Mouse (Mus musculus): ENCODE measurements around the gene Gfral.

The Gfral gene

DNA sequence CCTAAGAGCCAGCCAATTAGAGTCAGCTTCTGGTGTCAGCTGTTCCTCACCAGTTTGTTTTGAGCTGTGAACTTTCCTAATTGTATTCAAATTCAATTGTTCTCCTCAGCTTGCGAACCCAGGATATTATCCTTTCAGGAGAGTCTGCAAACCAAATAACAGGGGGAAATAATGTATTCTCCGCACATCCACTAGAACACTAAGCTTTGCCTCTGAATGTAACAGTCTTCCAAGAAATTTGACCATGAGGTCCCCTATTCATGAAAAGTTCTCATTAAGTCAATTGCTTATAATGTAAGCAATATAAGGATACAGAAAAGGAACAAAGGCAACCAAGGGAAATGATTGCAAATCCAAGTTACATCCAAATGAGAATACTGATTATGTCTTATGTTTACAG is at the start of gene Gfral:
Gene Gfral, minus strand, starts transcription at position 101 of the 400 bp plus-strand sequence.
- DNase-seq (ENCODE audit: low read depth): no peak

GRCm38 (mm10) chr9:76257731-76258130 is 44.3 kb upstream of the Gfral start:
- no peak for DNase-seq (ENCODE audit: low read depth)

DNA sequence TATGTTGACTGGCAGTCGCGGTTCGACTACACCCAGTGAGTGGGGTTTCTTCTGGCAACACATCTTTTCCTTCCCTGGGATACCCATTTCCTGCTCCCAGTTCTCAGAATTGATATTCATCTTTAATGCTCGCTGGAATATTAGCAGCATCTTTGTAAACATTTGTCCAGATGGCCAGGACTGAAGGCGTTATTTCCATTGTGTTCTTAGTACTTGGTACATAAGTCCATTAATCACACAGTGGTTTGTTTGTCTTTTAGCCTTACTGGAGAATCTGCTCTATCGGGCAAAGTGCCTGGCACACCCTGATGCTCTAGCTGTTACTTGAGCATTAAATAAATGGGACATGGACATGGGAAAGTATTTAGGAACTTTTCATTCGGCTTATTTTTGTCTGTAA is 39.1 kb upstream of the Gfral start:
- no peak for DNase-seq (ENCODE audit: low read depth)

DNA sequence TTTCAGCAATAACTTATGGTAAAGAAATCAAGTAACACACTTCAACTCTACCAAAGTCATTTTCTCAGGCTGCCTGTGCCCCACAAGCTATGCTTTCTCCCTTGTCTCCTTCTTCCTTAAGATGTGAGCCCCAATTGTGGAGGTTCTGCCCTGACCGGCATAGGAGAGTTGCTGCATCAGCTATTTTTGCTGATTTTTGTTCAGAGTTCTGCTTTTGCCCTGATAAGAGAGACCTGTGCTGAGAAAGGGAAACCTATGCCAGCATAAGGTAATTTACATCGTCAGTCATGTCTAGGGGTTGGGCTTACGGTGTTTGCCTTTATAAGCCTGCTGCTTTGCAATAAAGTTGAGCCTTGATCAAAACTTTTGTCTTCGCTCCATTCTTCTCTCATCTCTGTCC is 38.7 kb upstream of the Gfral start:
- DNase-seq (ENCODE audit: low read depth): no peak

- no peak for DNase-seq (ENCODE audit: low read depth)
Observed at GRCm38 (mm10) chr9:76242322-76242721, 28.9 kb upstream of the Gfral start.

GRCm38 (mm10) chr9:76237946-76238345 is 24.5 kb upstream of the Gfral start:
- DNase-seq (ENCODE audit: low read depth): no peak

GRCm38 (mm10) chr9:76237243-76237642 is 23.8 kb upstream of the Gfral start:
- no peak for DNase-seq (ENCODE audit: low read depth)

GRCm38 (mm10) chr9:76236626-76237025 is 23.2 kb upstream of the Gfral start:
- DNase-seq (ENCODE audit: low read depth): peak; percentile 30

- peak; percentile 4 for DNase-seq (ENCODE audit: low read depth)
Observed at GRCm38 (mm10) chr9:76235945-76236503, 22.6 kb upstream of the Gfral start.

DNA sequence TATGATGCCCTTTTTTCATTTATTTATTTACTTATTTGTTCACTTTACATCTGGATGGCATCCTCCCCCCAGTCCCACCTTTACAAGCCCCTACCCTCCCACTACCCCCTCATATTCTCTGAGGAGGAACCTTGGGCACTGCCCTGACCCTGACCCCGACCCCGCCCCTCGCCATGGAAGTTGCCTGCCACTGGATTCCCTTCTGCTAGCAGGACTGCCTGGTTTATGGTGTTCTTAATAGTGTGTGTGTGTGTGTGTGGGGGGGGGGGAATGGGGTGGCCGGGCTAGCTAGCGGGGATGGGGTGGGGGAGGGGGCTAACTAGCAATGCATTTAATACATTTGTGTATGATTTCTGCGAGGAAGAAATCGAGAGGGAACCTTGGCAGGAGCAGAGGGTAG is 21.4 kb upstream of the Gfral start:
- no peak for DNase-seq (ENCODE audit: low read depth)

DNA sequence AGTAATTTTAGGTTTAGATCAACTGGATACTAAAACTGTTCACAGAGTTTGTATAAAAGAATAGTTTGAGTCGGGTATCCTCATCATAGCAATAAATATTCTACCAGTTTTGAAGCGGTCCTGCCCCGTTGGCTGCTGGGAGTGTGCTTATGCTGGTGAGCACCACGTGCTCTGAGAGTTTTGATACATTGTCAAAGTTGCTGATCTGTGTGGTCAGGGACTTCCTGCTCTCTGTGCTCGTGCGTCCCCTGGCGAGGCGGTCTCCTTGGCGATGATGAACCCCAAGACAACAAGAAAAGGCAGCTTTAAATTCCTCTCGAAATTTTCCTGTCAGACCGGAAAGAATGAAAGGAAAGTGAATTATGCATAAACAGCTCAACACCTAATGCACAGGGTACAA is 16.9 kb upstream of the Gfral start:
- DNase-seq (ENCODE audit: low read depth): peak; percentile 1

- DNase-seq (ENCODE audit: low read depth): no peak
Observed at GRCm38 (mm10) chr9:76217178-76217975, 3.9 kb upstream of the Gfral start.

DNA sequence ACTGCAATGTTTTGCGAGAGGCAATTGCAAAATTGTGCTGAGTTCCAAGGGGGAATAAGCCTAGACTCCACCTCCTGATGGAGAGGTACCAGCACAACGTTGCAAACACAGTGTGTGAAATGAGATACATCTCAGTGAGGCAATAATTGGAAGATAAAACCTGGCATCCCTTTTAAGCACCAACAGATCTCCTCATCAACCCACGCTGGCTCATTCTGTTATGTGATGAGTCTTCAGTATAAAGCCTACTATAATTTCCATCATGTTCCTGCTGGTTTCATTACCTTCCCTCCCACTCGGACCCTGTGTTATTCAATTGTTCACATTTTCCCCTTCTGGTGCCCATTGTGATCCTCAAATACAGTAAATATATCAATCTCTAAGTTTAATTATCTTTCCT is 1.2 kb upstream of the Gfral start:
- DNase-seq (ENCODE audit: low read depth): no peak

- no peak for DNase-seq (ENCODE audit: low read depth)
Observed at GRCm38 (mm10) chr9:76196917-76197316, 16.5 kb downstream of the Gfral start.

DNA sequence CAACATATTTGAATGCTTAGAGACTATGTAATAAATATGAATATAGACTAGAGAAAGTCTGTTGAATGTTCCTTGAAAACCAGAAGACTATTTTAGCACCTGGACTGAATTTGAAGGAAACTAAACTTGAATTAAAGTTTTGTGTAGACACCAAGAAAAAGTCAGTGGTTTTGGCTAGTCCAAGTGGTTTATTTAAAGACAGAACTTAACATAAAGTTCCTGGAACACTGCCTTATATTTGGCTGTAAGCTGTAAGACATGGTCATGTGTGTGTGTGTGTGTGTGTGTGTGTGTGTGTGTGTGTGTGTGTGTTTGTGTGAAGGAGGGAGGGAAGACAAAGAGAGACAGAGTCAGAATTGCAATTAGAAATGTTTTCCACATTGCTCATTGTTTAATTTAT is 34.2 kb downstream of the Gfral start:
- DNase-seq (ENCODE audit: low read depth): no peak

- DNase-seq (ENCODE audit: low read depth): no peak
Observed at GRCm38 (mm10) chr9:76172686-76173295, 40.7 kb downstream of the Gfral start.

DNA sequence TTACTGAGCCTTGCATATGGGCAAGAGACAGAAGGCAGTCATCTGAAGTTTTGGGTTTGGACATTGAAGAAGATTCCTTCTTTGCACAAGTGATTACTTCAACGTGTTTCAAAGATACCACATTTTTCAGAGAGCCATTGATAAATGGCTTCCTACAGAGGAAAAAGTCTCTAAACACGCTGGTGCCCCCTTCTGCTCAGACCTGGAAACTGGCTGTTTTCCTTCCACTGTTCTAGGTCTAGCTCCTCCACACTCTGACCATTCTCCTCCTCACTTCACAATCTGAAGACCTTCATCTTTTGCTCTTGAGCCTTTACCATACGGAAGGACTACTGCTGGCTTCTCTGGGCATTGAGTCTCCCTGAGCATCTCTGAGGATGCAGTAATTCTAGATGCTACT is 45.1 kb downstream of the Gfral start:
- no peak for DNase-seq (ENCODE audit: low read depth)

GRCm38 (mm10) chr9:76162446-76162845 is 51.0 kb downstream of the Gfral start:
- no peak for DNase-seq (ENCODE audit: low read depth)

DNA sequence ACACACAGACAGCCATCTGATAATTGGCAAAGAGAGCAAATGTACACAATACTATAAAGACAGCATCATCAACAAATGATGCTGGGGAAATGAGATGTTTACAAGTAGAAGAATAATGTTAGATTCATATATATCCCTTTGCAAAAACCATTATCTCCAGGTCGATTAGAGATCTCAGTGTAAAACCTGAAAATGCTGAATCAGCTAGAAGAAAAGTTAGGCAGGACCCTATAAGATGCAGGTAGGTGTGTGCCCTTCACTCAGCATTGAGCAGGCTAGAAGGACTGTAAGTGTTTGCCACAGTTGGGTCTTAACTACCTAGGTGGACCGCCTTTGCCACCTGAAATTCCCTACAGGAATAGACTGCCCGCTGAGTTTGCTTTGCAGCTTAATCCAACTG is 67.9 kb downstream of the Gfral start:
- DNase-seq (ENCODE audit: low read depth): no peak

GRCm38 (mm10) chr9:76138378-76139109 is 74.9 kb downstream of the Gfral start:
- no peak for DNase-seq (ENCODE audit: low read depth)

- no peak for DNase-seq (ENCODE audit: low read depth)
Observed at GRCm38 (mm10) chr9:76134042-76134441, 79.4 kb downstream of the Gfral start.

DNA sequence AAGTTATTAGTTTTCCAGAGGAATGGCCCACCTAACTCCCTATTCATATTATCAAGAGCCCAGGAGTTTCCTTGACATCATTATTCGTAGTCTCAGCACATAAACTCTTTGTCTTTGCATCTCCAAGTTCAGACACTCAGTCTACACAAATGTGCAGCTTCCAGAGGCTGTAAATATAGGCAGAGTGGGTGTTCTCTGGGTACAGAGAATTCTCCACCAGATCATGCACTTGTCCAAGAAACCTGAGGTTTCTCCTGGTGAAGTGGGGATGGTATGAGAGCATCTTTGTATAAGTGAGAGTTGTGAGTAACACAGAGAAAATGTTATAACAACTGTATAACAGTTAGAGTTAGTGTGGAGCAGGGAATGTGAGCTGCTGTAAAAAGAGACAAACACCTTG is 84.1 kb downstream of the Gfral start:
- no peak for DNase-seq (ENCODE audit: low read depth)

- DNase-seq (ENCODE audit: low read depth): no peak
Observed at GRCm38 (mm10) chr9:76124249-76124648, 89.2 kb downstream of the Gfral start.

Data from naive thymus-derived CD4-positive, alpha-beta T cell, adult 2 months (primary cell).